Mouse (Mus musculus) lung, postnatal 14 days (tissue): Measurements from ENCODE around the gene Gm20403.
"Not testable (repeated sequence)": the region's sequence is repeated elsewhere in the genome, so short reads cannot be mapped to it uniquely, and the experiment has no call there.

Experiments
- DNase-seq: peaks from one replicate; pipeline ENCODE4 v3.0.0; 2021

Gm20403 gene

DNA sequence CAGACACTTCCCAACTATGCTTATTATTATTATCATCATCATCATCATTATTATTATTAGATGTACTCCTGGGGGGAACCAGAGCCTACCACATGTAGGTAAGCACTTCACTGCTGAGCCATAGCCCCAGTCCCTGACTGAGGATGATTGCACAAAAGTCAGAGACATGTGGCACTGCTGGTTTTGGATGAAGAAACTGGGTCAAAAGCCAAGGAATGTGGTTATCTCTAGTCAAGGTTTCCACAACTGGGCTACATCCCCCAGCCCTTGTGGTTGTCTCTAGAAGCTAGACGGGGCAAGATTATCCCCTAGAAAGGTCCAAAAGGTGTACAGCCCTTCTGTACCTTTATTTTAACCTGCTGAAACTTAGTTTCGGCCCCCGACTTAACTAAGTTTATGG lies 6.5 kb upstream of the Gm20403 start:
- DNase-seq: no peak

DNA sequence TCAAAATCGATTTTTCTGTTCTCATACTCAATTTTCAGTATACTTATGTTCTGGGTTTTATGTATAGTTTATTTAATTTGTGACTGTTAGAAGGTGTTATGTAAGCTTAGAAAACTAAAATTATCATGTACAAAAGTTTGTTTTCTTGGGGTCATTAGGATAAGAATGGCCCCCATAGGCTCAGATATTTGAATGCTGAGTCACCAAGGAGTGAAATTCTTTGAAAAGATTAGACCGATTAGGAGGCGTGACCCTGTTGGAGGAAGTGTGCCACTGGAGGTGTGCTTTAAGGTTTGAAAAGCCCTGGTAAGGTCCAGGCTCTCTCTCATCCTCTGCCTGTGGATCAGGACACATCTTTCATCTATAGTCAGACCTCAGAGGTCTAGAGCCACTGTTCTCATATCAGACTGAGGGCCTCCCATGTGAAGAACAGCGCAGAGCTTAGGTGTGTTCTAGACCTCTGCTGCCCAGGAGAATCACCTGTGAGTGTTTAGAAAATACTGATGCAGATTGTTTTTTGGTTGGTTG lies 2.1 kb upstream of the Gm20403 start:
- DNase-seq: no peak

DNA sequence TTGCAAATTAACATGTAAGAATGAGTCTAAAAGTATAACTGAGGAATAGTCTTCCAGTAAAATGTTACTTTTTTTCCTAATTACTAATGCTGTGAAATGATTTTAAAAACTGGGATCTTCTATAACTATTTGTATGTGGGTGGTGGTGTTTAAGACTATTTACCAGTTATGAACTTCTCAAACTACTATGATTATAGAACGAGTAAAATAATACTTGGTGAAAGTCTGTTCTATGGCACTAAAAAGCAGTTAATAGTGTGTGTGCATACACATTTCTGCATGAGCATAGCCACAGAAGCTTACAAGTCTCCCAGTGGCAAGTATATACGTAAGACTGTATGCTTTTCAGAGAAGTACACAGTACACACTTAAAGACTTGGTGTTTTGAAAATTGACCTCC lies 827 bp upstream of the Gm20403 start:
- DNase-seq: no peak

GRCm38 (mm10) chr12:54985257-54986051 lies 875 bp downstream of the Gm20403 start:
- peak; percentile 61 for DNase-seq

DNA sequence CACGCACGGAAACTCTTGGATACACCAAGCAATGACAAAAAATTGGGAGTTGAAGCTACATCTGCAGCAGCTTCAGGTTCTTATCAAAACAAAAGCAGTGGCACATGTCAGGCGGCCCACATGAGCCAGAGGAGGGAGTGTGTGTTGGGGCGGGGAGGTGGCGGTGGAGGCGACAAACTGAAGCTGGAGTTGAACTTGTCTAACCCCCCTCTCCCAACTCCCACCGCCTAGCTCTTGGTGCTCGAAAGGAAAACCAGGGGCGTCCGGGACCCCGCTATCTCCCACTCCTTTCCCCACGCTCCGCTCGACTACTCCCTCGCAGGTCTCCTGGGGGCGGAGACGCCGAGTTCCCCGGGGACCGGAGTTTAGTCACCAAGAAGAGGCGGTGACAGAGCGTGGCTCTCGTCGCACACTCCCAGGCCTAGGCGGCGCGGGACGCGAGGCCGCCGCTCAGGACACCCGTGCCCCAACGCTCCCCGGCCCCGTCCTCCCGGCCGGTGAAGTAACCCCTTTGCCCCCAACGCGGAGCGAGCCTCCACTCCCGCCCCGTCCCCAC lies 1.6 kb downstream of the Gm20403 start:
- DNase-seq: peak; percentile 70

GRCm38 (mm10) chr12:54982935-54983715 lies 3.2 kb downstream of the Gm20403 start:
- no peak for DNase-seq

GRCm38 (mm10) chr12:54981962-54982361 lies 4.4 kb downstream of the Gm20403 start:
- no peak for DNase-seq

GRCm38 (mm10) chr12:54980939-54981338 lies 5.4 kb downstream of the Gm20403 start:
- no peak for DNase-seq

- DNase-seq: no peak
Measured at GRCm38 (mm10) chr12:54980532-54980931, 5.8 kb downstream of the Gm20403 start.

GRCm38 (mm10) chr12:54969033-54969432 lies 17.3 kb downstream of the Gm20403 start:
- no peak for DNase-seq

- no peak for DNase-seq
Measured at GRCm38 (mm10) chr12:54965532-54966160, 20.7 kb downstream of the Gm20403 start.

GRCm38 (mm10) chr12:54959569-54959968 lies 26.8 kb downstream of the Gm20403 start:
- peak; percentile 19 for DNase-seq

GRCm38 (mm10) chr12:54956974-54957373 lies 29.4 kb downstream of the Gm20403 start:
- no peak for DNase-seq

- no peak for DNase-seq
Measured at GRCm38 (mm10) chr12:54956457-54956856, 29.9 kb downstream of the Gm20403 start.

DNA sequence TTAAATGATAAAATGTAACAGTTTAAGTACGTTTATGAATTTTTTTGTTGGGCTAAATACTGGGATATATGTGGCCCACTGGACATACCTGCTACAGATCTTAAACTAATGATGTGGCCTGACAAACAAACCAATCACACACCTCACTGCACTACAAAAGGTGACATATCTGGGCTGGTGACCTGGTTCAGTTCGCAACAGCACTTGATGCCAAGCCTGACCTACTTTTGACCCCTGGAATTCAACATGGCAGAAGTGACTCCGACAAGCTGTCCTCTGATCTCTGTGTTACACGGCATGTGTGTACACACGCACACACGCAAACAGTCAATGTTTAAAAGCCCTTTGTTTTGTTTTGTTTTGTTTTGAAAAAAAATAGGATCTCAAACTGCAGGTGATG lies 40.2 kb downstream of the Gm20403 start:
- no peak for DNase-seq

DNA sequence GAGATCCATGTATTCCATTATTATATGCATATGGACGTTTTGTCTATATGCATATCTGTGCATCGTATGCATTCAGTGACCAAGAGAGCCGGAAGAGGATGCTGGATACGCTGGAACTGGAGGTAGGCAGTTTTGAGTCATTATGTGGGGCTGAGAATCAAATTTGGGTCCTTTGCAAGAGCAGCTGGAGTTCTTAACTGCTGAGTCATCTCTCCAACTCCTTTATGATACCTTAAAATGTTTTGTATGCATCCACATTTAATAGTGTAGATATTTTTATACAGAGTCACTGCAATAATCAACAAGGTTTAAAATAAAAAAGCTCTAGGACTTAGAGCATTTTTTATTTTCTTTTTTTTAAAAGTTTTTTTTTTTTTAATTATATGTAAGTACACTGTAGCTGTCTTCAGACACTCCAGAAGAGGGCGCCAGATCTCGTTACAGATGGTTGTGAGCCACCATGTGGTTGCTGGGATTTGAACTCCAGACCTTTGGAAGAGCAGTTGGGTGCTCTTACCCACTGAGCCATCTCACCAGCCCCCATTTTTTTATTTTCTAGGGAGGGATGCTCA lies 43.7 kb downstream of the Gm20403 start:
- DNase-seq: not testable (repeated sequence)

GRCm38 (mm10) chr12:54937581-54938343 lies 48.6 kb downstream of the Gm20403 start:
- not testable (repeated sequence) for DNase-seq
